Mouse (Mus musculus): ENCODE measurements around the gene Cbfa2t3. TPM values are rescaled to one million over a fixed set of nuclear protein-coding genes. Genes with fewer than 3 reads are reported as not detected.

The Cbfa2t3 gene
- 3.9 and 6.1 TPM in 2 replicates for polyA plus RNA-seq (2012; rRNA removed)

DNA sequence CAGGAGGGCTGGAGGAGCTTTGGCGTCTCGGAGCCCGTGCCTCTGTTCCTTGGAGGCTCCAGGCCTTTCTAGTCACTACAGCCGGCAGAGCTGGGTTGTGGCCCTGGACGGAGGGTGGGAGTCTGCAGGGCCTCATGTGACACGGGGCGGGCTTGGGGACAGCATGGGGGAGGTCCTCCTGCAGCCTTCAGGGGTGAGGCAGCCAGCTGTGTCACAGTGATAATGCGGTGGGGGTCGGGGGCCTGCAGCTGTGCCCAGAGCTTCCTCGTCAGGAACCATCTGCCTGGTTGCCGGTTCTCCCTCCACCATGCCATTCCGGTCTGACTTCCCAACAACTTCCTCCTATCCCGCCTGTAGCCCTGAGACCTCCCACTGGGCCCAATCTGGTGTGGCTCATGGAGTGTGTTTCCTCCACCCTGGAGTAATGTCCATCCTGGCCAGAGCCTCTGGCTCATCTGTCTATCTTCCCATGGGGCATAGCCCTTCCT is at the start of gene Cbfa2t3:
Cbfa2t3 (minus strand) TSS at position 105 of the 488 bp plus-strand sequence.
- DNase-seq (ENCODE audit: low read depth) = no peak

DNA sequence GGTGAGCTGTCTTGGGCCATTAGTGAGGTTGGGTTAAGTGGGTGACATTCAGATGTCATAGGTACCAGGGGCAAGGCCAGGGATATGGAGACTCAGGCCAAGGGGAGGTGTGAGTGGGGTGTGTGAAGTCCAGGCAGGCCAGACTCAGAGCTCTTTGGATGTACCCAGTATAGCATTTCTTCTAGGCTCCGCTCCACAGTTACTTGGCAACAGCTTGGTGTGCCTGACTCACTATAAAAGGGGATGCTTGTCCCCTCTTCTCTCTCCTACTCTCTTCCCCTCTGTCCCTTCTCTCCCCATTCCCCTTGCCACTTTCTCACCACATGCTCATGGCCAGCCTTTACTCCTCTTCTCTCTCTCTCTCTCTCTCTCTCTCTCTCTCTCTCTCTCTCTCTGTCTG is 48.9 kb upstream of the Cbfa2t3 start:
- DNase-seq (ENCODE audit: low read depth) = no peak

DNA sequence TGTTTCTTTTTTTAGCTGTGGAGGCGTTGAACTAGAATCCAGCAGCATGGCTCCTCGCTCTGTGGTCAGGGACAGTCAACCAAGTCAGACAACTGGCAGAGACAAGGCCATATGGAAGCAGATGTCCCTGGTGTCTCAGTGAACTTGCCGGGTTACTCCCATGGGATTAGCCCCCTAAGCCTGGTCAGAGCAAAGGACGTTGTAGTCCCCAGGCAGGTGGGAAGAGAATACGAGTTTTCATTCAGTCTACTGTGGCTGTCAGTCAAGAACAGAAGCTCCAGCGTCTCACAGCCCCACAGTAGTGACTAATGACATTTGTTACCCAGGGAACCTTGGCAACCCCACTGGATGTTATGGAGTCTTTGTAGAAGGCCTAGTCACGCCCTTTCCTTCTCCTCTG is 47.5 kb upstream of the Cbfa2t3 start:
- no peak for DNase-seq (ENCODE audit: low read depth)

DNA sequence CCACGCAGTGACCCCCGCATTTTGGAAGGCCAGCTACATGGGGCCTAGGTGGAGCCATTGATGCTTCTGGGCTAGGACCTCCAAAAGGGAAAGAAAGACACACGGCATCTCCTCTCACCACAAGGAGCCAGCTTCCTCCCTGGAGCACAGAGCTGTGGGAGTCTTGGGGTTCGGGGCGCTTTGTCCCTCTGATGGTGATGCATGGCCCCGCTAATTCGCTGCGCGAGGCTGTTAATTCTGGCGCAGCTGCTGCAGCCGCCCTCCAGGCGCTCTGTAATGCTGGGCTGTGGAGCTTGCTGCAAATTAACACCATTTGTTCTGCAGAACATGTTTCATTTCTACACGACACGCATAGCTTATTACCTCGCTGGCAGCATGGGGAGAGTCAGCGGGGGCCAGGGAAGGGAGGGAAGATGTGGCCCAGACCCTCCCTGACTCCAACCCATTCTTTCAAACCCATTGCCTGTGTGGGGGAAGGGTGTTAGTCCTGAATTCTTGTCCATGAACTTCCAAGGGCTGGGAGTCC is 46.9 kb upstream of the Cbfa2t3 start:
- DNase-seq (ENCODE audit: low read depth) = no peak

DNA sequence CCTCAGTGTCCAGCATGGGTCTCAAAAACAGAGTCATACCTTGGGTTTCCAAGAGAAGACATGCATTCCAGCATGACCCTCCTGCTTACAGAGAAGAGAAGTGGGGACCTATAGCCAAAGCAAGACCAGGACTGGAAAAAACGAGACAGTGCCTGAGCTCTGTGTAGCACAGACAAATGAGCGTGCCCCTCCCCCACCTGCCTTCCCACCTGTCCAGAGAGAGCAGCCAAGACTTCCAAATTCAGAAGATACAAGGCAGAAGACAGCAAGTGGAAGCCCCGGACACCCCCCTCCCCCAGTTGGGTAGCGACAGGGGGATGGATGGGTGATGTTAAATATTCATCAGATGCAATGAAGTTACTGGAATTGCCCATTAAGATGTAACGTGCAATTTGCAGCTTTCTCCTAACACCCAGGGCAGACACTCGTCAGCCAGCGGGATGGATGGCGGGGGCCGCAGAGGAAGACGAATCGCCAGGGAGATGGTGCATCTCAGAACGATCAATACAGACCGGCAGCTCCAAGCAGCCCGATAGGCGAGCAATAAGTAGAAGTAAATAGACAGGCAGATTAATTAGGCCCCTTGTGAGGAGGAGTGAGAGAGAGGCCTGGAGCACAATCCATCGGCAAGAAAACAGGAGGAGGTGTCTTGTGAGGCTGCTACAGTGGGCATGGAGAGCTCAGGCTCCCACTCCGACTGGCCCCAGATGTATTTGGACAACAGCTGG is 46.3 kb upstream of the Cbfa2t3 start:
- no peak for DNase-seq (ENCODE audit: low read depth)

DNA sequence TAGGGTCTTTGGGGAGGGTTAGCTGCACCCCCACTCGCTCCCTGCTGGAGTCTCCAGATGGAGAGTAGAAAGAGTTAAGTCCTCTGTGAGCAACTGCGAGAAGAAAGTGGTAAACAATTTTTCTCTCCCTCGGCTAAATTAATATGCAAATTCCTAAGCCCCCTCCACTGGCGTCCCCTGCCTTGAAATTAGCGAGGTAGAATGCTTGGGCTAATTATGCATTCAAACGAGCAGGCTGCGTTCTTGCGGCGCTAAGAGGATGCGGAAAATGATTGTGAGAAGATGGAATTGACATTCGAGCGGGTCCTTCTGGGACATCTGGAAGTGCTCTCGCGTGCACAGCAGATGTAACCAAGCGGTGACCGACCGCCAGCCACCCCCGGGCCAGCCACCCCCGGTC is 43.6 kb upstream of the Cbfa2t3 start:
- no peak for DNase-seq (ENCODE audit: low read depth)

DNA sequence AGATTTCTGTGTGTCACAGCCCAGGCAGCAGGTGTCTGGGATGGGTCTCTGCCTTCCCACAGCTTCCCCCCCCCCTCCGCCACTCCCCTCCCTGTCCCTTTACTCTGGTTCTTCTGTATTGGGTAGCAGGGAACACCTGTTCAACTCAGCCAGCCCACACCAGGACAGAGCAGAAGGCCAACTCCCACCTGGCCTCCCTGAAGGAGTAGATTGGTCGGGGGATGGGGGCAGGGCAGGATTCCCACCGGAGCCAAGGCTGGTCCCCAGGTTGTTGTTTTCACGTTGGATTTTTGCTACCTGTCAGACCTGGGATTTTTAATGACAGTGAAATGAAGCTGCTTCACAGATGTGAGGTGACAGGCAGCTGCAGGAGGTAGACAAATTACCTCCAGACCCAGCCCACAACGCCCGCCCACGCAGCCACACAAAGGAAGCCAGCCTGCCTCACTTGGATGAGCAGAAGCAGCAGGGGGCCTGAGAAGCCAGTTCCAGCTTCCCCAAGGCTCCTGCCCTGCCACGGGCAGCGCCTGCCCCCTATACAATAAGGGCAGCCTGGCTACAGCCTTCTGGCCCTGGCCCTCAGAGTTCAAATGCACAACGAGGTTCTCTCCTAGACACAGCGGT is 40.3 kb upstream of the Cbfa2t3 start:
- no peak for DNase-seq (ENCODE audit: low read depth)

DNA sequence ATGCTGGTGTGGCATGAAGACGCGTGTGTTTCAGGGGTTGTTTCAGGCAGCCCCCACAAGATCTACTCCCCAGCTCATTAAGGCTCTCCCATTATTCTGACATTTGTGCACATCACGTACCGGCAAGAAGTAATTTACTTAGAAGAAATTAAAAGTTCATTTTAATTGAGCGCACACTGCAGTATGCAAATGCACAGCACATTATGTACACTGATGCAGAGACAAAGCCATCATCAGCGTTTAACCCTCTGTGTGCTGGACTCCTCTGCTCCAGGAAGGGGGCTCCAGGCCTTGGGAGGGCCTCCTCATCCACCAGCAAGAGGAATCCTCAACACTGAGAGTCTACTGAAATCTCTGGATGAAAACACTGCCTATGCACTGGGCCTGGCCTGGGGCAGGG is 39.0 kb upstream of the Cbfa2t3 start:
- DNase-seq (ENCODE audit: low read depth) = no peak

DNA sequence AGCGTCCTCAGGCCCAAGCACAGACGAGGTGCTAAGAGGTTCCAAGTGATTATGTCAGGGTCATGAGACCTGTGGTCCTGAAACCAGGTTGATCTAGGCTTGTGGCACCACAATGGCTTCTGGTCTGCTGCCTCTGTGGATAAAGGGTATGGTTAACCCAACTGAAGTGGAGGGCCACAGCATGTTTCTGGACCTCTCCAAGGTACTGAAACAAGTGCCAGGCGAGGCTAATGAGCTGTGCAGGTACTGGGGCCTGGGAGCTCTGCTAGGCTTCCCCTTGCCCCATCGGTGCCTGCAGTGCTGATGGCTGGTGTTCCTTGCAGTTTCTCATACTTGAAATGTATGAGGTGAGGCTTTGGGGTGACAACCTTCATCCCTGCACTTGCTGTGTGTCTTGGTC is 38.2 kb upstream of the Cbfa2t3 start:
- DNase-seq (ENCODE audit: low read depth) = no peak

DNA sequence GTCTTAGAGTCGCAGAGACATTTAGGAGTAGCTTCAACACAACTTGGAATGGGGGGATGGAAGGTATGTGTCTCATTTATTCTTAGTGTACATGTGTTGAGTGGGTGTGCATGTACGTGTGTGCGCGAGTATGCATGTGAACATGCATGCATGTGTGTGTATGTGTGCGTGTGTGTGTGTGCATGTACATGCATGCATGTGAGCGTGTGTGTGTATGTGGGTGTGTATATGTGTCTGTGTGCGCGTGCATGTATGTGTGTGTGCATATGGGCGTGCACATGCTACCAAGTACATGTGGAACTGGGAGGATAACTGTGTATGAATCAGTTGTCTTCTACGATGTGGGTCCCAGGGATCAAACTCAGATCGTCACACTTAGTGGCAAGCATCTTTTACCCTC is 37.7 kb upstream of the Cbfa2t3 start:
- DNase-seq (ENCODE audit: low read depth) = no peak

DNA sequence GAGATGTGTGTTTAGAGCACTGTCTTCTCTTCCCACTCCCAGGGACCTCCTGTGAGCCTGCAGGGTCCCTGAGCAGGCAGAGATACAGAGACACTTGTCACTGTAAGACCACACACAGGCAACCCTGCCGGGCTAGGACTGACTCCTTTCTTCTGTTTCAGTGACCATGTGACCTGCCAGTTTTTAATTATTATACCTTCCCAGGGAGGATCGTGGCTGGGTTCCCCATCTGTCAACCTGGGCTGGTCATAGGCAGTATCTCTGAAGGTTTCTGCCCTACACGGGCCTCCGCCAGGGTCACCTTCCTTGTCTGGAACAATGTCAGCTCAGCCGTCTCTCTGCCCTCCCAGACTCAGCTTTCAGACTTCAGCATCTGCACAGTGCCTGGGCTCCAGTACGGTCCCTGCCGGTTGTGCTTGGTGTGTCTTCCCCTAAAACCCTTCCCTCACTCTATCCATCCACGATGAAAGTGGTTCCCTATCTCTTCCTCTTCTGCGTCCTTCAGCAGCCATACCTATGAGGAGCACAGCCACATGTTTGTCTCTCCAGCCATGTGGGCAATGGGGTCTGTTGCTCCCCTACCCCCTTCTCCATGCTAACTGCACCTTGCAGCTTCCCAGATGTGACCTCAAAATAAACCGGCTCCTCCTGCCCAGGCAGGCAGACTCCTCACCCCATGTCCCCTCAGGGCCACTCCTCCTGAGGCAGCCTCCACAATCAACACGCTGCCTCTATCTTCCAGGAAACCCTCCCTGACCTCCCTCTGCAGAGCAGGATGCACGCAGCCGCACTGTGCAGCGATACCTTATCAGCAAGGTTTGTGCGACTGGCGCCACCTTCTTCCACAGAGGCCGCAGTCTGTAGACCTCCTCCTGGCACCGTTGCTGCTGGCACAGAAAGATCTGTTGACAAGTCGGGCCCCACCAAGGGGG is 36.9 kb upstream of the Cbfa2t3 start:
- DNase-seq (ENCODE audit: low read depth) = no peak

DNA sequence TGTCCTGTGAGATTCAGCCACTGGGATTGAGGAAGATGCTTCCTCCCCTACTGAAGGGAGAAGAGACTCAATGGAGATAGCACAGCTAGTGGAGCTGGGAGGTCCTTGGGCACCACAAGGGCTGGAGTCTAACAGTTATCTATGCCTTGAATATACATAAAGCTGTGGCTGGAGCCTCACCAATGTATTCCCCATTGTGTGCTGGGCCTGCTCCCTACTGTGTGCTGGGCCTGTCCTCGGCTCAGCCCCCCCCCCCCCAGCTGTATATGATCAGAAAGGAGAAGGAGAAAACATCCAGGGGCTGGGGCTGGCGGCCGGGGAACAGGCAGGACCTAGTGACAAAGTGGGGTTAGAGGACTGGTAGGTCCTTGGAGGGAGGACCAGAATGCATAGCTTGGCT is 36.2 kb upstream of the Cbfa2t3 start:
- no peak for DNase-seq (ENCODE audit: low read depth)

DNA sequence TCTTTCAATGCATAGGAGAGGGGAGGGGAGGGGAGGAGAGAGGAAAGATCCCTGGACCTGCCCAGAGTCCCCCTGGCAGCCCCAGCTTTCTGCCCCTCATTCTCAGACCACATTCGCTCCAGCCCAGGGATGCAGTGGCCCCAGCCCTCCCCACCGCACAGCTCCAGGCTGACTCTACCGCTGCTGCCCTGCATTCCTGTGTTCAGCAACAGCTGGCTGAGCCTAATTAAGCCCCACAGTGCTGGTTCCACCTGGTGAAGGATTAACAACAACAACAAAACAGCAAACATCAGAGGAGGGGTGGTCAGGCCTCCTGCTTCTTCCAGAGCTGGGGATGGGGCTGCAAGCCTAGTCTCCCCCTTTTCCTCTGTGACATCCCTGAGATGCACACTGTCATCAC is 29.7 kb upstream of the Cbfa2t3 start:
- no peak for DNase-seq (ENCODE audit: low read depth)

DNA sequence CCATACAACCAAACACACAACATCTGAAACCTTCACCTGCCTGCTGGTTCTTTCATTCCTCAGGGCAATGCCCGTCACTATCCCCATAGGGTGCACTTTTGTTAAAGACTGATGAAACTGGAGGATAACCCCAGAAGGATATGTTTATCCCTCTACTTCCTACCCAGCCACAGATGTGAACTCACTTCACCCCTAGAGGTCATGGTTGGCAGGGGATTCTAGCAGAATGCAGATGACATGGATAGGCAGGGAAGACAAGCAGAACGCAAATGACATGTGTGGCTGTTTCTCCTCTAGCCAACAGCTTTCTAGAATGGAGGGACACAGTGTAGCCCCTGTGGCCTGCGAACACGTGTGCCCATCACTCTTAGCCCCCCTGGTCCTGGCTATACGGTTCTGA is 28.5 kb upstream of the Cbfa2t3 start:
- DNase-seq (ENCODE audit: low read depth) = no peak

DNA sequence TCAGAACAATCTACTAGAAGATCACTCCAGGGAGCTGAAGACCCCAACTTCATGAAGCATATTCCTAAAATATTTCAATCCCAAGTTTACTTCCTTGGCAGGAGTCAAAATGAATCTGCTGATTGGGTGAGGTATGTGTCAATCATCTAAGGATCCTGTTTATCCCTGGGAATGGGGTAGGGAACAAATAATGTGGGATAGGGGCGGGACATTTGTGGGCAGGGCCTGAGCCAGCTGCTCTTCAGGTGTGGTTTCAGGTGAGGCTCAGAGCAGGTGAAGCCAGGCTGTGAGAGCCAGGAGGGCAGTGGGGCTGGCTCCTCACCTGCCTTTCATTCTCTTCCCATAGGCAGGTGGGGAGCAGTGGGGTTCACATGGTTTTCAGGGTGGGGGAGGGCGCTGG is 27.9 kb upstream of the Cbfa2t3 start:
- DNase-seq (ENCODE audit: low read depth) = no peak

DNA sequence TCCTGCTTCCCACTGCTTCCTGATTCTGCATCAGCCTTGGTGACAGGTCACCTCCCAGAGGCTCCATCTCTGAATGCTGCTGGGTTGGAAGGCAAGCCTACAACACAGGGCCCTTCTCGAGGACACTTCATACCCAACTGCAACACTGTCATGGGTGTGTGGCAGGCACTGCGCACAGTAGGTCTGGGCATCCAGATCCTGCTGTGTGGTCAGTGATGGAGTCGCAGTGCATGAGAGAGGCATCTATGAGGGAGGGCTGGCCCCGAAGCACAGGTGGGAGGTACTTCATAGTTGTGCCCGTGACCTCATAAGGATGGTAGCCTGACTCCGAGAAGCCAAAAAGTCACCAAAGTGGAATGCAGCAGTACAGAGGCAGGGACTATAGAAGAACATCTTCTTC is 26.3 kb upstream of the Cbfa2t3 start:
- DNase-seq (ENCODE audit: low read depth) = no peak

DNA sequence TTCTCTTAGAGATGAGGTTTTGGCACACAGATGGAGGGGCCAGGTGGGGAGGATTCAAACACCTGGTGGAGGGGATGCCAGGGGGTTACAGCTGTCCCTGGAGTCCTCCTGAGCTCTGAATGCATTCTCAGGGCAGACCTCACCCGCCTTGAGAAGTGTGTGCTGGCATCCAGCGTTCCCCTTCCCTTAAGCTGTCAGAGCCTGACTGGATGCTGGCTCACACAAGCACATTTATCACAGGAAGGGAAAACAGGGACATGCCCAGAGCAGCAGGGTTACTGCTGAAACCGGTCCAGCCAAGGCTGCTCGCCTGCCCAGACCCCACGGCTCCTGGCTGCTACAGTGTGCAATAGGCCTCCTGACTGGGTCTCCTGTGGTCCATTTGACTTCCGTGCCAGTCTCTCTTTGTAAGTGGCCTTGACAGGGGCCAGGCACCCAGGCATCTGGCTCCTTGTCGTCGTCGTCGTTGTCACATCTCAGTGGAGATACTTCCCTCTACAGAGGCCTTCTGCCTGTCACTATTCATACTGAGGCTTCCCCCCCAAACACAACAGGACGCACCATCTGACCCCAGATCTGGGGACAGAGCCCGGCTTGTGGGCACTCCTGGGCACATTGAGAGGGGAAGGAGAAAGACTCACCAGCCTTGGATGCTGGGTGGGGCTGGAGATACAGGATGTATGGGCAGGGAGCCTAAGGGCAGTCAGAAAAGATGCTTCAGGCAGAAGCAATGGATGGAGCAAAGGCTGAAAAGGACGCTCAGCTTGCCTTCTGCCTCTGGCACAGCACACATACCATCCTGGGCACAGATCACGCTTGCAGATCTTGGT is 22.1 kb upstream of the Cbfa2t3 start:
- no peak for DNase-seq (ENCODE audit: low read depth)

DNA sequence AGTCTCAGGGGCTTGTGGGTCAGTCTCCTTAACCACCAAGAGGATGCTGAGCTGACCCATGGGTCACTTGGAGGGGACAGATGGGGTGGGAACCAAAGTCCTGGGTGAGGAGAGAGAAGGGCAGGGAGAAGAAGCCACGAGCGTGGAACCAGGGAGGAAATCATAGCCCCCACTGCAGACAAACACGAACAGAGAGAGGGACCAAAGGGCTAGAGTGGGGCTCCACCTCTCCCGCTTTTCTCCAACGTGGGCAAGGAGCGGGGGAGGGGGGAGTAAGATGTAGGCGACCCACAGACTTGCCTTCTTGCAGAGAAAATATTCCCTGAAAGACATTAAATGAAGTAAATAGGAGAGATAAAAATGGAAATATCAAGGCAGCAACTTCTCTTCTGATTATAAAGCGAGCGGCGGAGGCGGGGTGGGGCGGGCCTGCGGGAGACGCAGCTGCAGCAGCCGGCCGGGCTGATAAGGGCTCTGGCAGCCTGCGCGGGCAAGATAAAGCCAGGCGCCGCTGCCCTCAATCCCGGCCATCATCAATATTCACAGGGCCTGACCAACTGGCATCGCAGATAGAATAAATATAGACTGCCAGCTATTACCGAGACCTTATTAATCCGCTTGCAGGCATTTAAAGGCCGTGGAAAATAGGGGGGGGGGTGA is 21.3 kb upstream of the Cbfa2t3 start:
- DNase-seq (ENCODE audit: low read depth) = no peak

DNA sequence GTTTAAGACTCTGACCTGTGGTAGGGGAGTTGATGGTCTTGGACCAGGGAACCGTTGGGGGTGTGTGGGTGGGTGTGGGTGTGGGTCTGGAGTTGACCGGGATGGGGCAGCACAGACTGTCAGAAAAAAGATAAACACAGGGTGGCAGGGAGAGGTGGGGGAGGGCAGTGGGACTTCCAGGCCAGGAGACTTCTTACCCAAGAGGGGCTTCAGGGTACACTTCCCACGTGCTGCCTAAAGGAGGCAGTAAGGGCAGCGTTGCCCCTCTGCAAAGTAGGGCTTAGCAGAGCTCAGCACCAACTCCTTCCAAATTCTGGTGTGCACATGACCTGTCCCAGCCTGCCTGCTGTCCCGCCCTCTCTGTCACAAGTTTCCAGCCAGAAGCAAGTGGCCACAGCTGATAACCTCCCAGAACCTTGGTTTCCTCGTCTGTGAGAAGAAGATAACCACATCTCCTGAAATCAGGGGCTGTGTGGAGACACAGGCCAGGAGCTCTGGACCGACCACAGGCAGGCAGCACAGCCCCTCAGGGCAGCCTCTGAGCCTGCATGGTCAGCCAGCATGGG is 20.7 kb upstream of the Cbfa2t3 start:
- DNase-seq (ENCODE audit: low read depth) = no peak

DNA sequence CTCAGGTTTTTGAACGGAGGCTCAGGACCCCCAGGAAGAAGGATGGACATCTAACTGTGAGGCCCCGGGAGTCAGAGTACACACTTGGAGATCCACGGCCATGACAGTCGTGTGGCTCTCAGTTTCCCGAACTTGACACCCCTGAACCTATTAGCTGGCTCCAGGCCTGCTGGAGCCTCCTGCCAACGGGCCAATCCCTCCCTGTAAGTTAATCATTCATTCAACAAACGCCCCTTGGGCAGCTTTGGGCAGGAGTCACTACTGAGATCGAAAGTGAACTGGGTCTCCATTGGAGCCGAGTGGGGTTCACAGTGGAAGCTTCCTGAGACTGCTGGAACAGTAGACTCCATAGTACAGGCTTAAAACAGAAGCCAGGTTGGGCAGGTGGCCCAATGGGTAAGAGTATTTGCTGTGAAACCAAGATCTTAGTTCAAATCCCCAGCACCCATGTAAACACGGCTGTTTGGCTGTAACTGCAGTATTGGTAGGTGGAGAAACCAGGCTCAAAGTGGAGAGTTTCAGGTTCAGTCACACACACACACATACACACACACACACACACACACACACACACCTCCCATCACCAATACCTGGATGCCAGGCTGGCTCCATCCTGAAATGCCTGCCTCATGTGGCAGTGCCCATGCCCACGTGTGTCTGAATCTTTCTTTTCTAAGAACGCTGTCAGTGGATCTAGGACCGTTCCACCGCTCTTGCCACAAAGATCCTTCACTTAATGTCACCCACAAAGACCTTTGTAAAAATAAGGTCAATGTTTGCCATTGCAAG is 20.0 kb upstream of the Cbfa2t3 start:
- no peak for DNase-seq (ENCODE audit: low read depth)

All from gonadal fat pad, adult 2 months (tissue).